Comparison of ENCODE assay signal across 12 mouse cellular contexts in the genomic region with DNA sequence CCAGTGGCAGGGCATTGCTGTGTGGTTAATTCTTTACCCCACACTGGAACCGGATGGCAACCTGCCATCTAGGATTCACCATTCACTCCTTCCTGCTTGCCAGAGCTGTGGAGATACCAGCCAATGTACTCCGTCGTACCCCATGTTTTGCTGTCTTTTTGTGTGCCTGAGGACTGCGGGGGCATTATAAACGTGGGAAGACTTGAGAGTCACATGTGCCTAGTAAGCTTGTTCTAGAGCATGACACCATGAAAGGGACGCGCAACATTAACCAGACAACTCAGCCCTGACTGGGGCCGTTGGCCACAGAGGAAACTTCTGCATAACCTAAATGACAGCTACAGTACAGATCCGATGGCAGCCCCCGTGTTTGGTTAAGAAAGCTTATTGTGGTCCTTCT.
DNase-seq lines count a peak whose midpoint lies in the region; ATAC-seq and TF ChIP-seq lines count a peak whose summit lies in the region.
"Had no signal": no experiment of that assay in that cellular context is flagged by ENCODE, and none has a peak within 500 bp of the region (broad histone marks: within the 10 kb centered on the region; RNA-seq: fewer than 3 reads in every experiment).

No protein-coding gene starts in this region.

- H3K4me3 ChIP-seq in heart, embryonic 14.5 days (ENCODE audit: control insufficient read depth in 1 of 2, insufficient read depth in 1 of 2, low read depth in 1 of 2, low read length in 2 of 2), result no peak overlapping the region
- no peak overlapping the region for H3K4me3 ChIP-seq in kidney, postnatal 0 days (replicated peaks; ENCODE audit: low read depth, low read length)
- H3K4me3 ChIP-seq: left cerebral cortex, adult 2 months had no signal

- 53% methylated on average over 10 of the region's 10 CpGs for WGBS in heart, embryonic 14.5 days
- WGBS in kidney, postnatal 0 days, result 29% methylated on average over 10 of the region's 10 CpGs

- peaks cover 20 to 24% of the 10 kb centered on the region in 2 experiments for H3K4me1 ChIP-seq in heart, embryonic 14.5 days (ENCODE audit: control insufficient read depth in 2 of 2, insufficient read depth in 2 of 2, low read length in 2 of 2)
- H3K4me1 ChIP-seq in kidney, postnatal 0 days (replicated peaks; ENCODE audit: insufficient read depth, low read length), result peaks cover 30% of the 10 kb centered on the region

- intact Hi-C loops in heart, postnatal 14 days (cut with DNase I), result no loop called here

- DNase-seq in heart, postnatal 14 days, result no peak
- peak; percentile 15 to 23 for DNase-seq in spleen, postnatal 36 days (ENCODE audit: low spot score in 2 of 2)
- DNase-seq in spleen, postnatal 14 days (ENCODE audit: low spot score in 2 of 2), result no peak
- peak; percentile 91 for DNase-seq in kidney, postnatal 0 days (ENCODE audit: low spot score)
- no peak for DNase-seq in adipocyte (ENCODE audit: low spot score)
- DNase-seq in gastrocnemius, postnatal 4 days (ENCODE audit: low spot score in 2 of 2), result no peak
- DNase-seq: cerebellum, postnatal 25 days; gastrocnemius, postnatal 10 days had no signal

- TF ChIP-seq CTCF in kidney, postnatal 0 days (IDR thresholded peaks at IDR 0.05; ENCODE audit: low read depth), result no peak

- no peaks in the 10 kb centered on the region for H3K36me3 ChIP-seq in heart, embryonic 14.5 days (ENCODE audit: control insufficient read depth, insufficient read depth, low read length)
- H3K36me3 ChIP-seq in kidney, postnatal 0 days (ENCODE audit: insufficient read depth, low read length), result no peaks in the 10 kb centered on the region

- no peak overlapping the region for H3K9ac ChIP-seq in heart, embryonic 14.5 days (ENCODE audit: low read length)
- H3K9ac ChIP-seq in kidney, postnatal 0 days (ENCODE audit: low read depth, low read length), result no peak overlapping the region

- H3K27me3 ChIP-seq in heart, embryonic 14.5 days (ENCODE audit: control insufficient read depth, insufficient read depth, low read length), result no peaks in the 10 kb centered on the region
- H3K27me3 ChIP-seq in kidney, postnatal 0 days (ENCODE audit: insufficient read depth, low read length), result no peaks in the 10 kb centered on the region

- peak overlapping the region; percentile 29 to 61; a peak in 2 of 4 replicates for H3K27ac ChIP-seq in heart, embryonic 14.5 days (replicated peaks in 1 of 2; ENCODE audit: control insufficient read depth in 1 of 2, insufficient read depth in 1 of 2, low read depth in 2 of 2, low read length in 2 of 2)
- H3K27ac ChIP-seq in kidney, postnatal 0 days, result peak overlapping the region; percentile 85
- H3K27ac ChIP-seq: left cerebral cortex, adult 2 months had no signal

- 0 out of 2 replicates have a peak, but pooled peaks have one; percentile 20 for ATAC-seq in heart, embryonic 14.5 days (ENCODE audit: insufficient number of reproducible peaks, insufficient read depth, low FRiP score, low read depth)
- peak; percentile 77 for ATAC-seq in kidney, postnatal 0 days (replicated peaks; ENCODE audit: low FRiP score, low read depth)
- ATAC-seq in activated CD4-positive, CD25-positive, alpha-beta regulatory T cell, adult 4 months, result no peak
- ATAC-seq: intestine, postnatal 0 days had no signal

- no peak overlapping the region for H3K4me2 ChIP-seq in heart, embryonic 14.5 days (ENCODE audit: low read length)
- peak overlapping the region; percentile 25; the same call in 1 of the 2 replicates for H3K4me2 ChIP-seq in kidney, postnatal 0 days (ENCODE audit: low read length)

- no peaks in the 10 kb centered on the region for H3K9me3 ChIP-seq in heart, embryonic 14.5 days (ENCODE audit: control insufficient read depth, low read length)
- H3K9me3 ChIP-seq in kidney, postnatal 0 days (replicated peaks; ENCODE audit: low read length), result no peaks in the 10 kb centered on the region

Comparison
In these comparisons a context has a peak if more than half of its experiments do, and no peak if none do; other contexts are left out.
1. DNase-seq: peak in spleen, postnatal 36 days (2 of 2) and kidney, postnatal 0 days (single experiment); none in heart, postnatal 14 days (0 of 2), spleen, postnatal 14 days (0 of 2), adipocyte (single experiment) and gastrocnemius, postnatal 4 days (0 of 2).